Mouse (Mus musculus) midbrain, embryonic 14.5 days (tissue): Measurements from ENCODE around the gene Cnih3. TPM values are rescaled to one million over a fixed set of nuclear protein-coding genes. Genes with fewer than 3 reads are reported as not detected.

Experiments
- ATAC-seq: fragments of 200-750 bp; cut with Nextera tagmentation; 2 replicates; pipeline ENCODE4 v1.8.0; 2017; ENCODE audit warnings: moderate number of reproducible peaks, moderate library complexity; ENCODE audit not compliant: low FRiP score, low TSS enrichment
- DNase-seq: peaks from one replicate; pipeline ENCODE4 v3.0.0-alpha.2; 2015
- H3K27ac ChIP-seq: fragments of 300-500 bp; sonication (generic); replicated peaks from 2 replicates; pipeline ENCODE4 v1.5.1; 2014; ENCODE audit warnings: mild to moderate bottlenecking, low read depth, low read length, moderate library complexity
- H3K27me3 ChIP-seq: fragments of 300-500 bp; sonication (generic); 2 replicates; pipeline ENCODE4 v1.6.1; 2014; ENCODE audit warnings: low read length, control low read depth, mixed read lengths; ENCODE audit not compliant: control insufficient read depth, insufficient read depth
- H3K36me3 ChIP-seq: fragments of 300-500 bp; sonication (generic); 2 replicates; pipeline ENCODE4 v1.6.1; 2014; ENCODE audit warnings: low read length, control low read depth; ENCODE audit not compliant: control insufficient read depth, insufficient read depth
- H3K4me1 ChIP-seq: fragments of 300-500 bp; sonication (generic); 2 replicates; pipeline ENCODE4 v1.6.1; 2014; ENCODE audit warnings: mild to moderate bottlenecking, antibody characterized with exemption, low read length, control low read depth; ENCODE audit not compliant: control insufficient read depth, insufficient read depth
- H3K4me2 ChIP-seq: fragments of 300-500 bp; sonication (generic); 2 replicates; pipeline ENCODE4 v1.6.1; 2014; ENCODE audit warnings: mild to moderate bottlenecking, low read length, moderate library complexity
- H3K4me3 ChIP-seq: fragments of 300-500 bp; sonication (generic); replicated peaks from 2 replicates; pipeline ENCODE4 v1.5.1; 2014; ENCODE audit warnings: low read depth, low read length
- H3K9ac ChIP-seq: fragments of 300-500 bp; sonication (generic); replicated peaks from 2 replicates; pipeline ENCODE4 v1.6.1; 2014; ENCODE audit warnings: mild to moderate bottlenecking, low read length, moderate library complexity
- H3K9me3 ChIP-seq: fragments of 300-500 bp; sonication (generic); 2 replicates; pipeline ENCODE4 v1.6.1; 2016; ENCODE audit warnings: low read length, control low read depth, mixed read lengths; ENCODE audit not compliant: control insufficient read depth
- WGBS: fragments of 180-500 bp; shearing (Covaris S2); extraction: QIAGEN DNeasy Blood & Tissue Kit; methylation state at CpG from one replicate; pipeline ENCODE4 v1.1.7; 2014; 5-methylcytosine and 5-hydroxymethylcytosine counted together
- polyA plus RNA-seq: library from polyadenylated mRNA; unstranded; fragments of >200 nt; fragmentation: Nextera tagmentation; extraction: Ambion mirVana; gene quantifications from 2 replicates; pipeline ENCODE4 v1.2.1, GENCODE M21; 2014

Cnih3 gene
- polyA plus RNA-seq, 1 experiment from 2014 or later, result 7.6 TPM

DNA sequence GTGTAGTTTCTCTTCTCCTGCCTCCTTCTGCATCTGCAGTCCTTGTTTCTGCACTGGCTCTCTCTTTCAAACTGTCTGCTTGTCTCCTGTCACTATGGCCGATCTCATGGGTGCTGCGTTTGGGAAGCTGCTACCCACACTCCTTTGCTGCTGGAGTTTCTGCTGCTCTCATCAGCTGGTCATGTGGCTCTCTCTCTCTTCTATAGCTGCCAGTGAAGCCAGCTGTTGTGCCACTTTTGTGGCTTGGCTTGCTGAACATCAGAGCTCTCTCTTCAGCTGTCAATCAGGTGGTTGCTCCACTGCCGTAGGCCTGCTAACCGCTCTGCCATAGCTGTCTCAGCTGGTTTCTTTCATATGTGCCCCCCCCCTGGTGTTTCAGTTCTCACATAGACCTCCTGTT, 17.0 kb upstream of the Cnih3 start:
- DNase-seq, result no peak
- ATAC-seq, result no peak
- H3K36me3 ChIP-seq, result no peaks in the 10 kb centered on the region
- no peak overlapping the region for H3K4me2 ChIP-seq
- no peak overlapping the region for H3K9ac ChIP-seq
- no peak overlapping the region for H3K4me3 ChIP-seq
- H3K27ac ChIP-seq, result no peak overlapping the region
- WGBS, result 58% methylated on average over 4 of the region's 4 CpGs
- H3K27me3 ChIP-seq, result no peaks in the 10 kb centered on the region
- H3K4me1 ChIP-seq, result no peaks in the 10 kb centered on the region
- H3K9me3 ChIP-seq, result no peaks in the 10 kb centered on the region

DNA sequence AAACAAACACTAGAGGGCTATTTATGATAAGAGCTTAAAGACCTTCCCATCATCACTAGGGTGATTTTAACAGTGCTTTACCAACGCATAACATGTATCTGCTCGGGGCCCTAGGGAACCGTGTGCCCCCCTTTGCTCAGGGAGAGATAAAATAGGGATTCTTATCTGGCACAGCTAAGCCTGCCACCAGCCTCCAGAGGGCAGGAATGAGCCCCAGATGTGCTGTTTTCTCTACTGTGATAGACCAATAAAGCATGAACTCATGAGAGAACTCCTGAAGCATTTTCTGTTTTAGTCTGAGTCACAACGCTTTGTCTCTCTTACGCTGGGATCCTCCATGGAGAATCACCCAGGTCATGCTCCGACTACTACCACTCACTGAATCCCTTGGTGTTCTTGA, 15.6 kb upstream of the Cnih3 start:
- Histone ChIP-seq H3K36me3 (no peaks in the 10 kb centered on the region), H3K9ac (no peak overlapping the region), H3K9me3 (no peaks in the 10 kb centered on the region), H3K4me3 (no peak overlapping the region), H3K27ac (no peak overlapping the region), H3K4me2 (no peak overlapping the region), H3K27me3 (no peaks in the 10 kb centered on the region), H3K4me1 (no peaks in the 10 kb centered on the region)
- ATAC-seq (no peak), DNase-seq (no peak)
- 87% methylated on average over 6 of the region's 6 CpGs for WGBS

DNA sequence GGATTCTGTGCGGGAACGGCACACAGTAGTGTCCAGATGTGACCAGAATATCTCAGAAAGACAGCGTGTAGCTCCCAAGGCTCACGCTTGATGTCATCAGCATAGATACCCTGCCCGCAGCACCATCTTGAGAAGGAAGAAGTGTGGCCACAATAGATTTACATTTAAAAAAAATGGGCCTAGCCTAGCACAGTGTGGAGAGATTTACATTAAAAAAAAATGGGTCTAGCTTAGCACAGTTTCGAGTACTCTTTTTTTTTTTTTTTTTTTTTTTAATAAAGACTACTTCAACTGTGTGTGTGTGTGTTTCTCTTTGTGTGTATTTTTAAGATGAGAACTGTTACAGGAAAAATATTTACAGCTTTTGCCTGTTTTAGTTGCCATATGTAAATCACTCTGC, 13.3 kb upstream of the Cnih3 start:
- 82% methylated on average over 6 of the region's 6 CpGs for WGBS

DNA sequence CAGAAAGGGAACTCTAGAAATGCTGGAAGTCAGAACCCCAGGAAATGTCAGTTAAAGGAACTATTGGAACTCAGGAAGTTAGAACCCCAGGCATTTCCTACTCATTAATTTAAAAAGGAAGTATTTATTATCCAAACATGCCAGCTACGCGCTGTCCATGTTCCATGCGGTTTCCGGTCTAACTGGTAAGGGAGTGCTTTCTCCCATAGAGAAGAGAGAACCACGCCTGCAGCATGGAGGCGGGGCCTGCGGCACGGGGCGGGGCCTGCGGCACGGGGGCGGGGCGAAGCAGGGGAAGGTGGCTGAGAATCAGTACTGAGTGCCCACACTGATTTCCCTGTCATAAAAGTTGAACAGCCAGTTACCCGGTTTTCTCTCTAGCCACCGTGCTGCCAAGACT, 6.9 kb upstream of the Cnih3 start:
- no peak for ATAC-seq
- Histone ChIP-seq H3K27me3 (peaks cover under 1% of the 10 kb centered on the region; the same call in 1 of the 2 replicates), H3K4me2 (no peak overlapping the region), H3K36me3 (no peaks in the 10 kb centered on the region), H3K9ac (no peak overlapping the region), H3K27ac (no peak overlapping the region), H3K9me3 (no peaks in the 10 kb centered on the region), H3K4me1 (no peaks in the 10 kb centered on the region), H3K4me3 (no peak overlapping the region)
- DNase-seq, result no peak
- 45% methylated on average over 15 of the region's 15 CpGs for WGBS

More for the DNA sequence above, 13.3 kb upstream of the Cnih3 start:
- Histone ChIP-seq H3K4me1 (no peaks in the 10 kb centered on the region), H3K36me3 (no peaks in the 10 kb centered on the region), H3K27me3 (no peaks in the 10 kb centered on the region), H3K9ac (no peak overlapping the region), H3K27ac (no peak overlapping the region), H3K9me3 (no peaks in the 10 kb centered on the region), H3K4me3 (no peak overlapping the region), H3K4me2 (no peak overlapping the region)
- DNase-seq (no peak), ATAC-seq (no peak)

DNA sequence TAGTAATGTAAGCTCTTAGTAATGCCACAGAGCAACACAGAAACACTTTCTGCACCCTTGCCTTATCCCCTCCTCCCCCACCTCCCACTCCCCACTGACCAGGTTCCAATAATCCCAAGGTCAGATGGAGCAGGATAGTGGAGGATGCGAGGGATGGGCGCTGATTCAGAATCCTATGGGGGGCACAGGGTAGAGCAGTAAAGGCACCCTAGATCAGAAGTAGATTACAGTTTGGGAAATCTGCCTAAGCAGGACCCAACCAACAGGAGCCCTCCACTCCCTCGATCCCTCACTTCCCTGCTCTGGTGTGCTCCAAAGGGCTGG, 423 bp upstream of the Cnih3 start:
- H3K9ac ChIP-seq, result peak overlapping the region; percentile 62; the same call in 1 of the 2 replicates
- no peaks in the 10 kb centered on the region for H3K9me3 ChIP-seq
- no peaks in the 10 kb centered on the region for H3K36me3 ChIP-seq
- peaks cover 30% of the 10 kb centered on the region for H3K27me3 ChIP-seq
- peak overlapping the region; percentile 99 for H3K4me2 ChIP-seq
- ATAC-seq (no peak), DNase-seq (no peak)
- H3K4me1 ChIP-seq, result peaks cover 18% of the 10 kb centered on the region
- peak overlapping the region; percentile 61 for H3K4me3 ChIP-seq
- 2% methylated on average over 3 of the region's 3 CpGs for WGBS
- H3K27ac ChIP-seq, result no peak overlapping the region

DNA sequence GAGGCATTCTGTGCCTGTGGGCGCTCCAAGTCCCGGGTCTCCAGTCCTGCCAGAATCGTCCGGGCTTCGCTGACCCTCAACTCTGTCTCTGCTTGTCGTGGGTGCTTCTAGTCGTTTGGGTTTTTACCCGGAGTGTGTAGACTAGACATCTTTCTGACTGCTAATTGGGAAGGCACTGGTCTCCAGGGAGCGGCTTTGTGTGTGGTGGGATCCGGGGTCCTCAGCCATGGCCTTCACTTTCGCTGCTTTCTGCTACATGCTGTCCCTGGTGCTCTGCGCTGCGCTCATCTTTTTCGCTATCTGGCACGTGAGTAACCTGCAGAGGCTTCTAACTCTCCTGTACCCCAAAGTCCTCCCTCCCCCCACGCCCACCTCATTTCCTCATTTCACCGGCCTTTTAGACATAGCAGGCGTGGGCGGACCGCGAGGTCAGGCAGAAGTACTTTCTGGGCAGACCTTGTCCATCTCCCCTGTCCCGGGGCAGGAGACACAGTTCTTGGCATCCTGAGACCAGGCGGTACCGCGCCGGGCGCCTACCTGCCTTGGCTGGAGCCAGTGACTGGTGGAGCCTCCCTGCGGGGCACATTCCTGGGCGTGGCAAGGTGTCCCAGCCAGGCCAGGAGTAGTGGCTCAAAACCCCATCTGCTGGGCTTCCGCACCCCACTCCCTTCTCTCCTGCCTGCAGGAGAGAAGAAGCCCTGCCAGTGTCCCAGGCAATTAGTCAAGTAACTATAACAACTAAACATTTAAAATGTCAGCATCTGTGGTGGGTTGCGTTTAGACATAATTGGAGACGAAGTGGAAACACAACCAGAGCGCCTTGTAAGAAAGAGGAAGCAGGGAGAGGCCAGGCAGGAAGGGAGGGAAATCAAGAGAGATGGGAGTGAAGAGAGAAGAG, 1.0 kb downstream of the Cnih3 start:
- 3% methylated on average over 33 of the region's 33 CpGs for WGBS
- peak; percentile 55 for DNase-seq
- ATAC-seq, result no peak

DNA sequence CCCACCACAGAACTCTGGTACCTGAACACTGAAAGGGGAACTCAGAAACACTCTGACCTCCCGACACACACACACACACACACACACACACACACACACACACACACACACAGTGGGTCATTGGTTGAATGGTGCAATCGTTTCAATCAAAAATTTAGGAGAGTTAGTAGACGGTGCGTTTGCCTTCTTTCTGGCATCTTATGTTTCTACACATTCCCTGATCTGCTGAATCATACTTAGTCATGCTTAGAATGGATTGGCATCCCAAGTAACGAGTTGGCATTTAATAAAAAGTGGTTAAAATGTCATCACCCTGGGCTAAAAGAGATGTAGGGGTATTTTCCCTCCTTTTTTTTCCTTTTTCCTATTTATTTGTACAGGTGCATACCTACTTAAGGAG, 3.3 kb downstream of the Cnih3 start:
- WGBS, result 86% methylated on average over 5 of the region's 5 CpGs

More for the DNA sequence above, 1.0 kb downstream of the Cnih3 start:
- peaks cover 30% of the 10 kb centered on the region for H3K27me3 ChIP-seq
- H3K27ac ChIP-seq, result no peak overlapping the region
- H3K4me1 ChIP-seq, result peaks cover 18% of the 10 kb centered on the region
- H3K9me3 ChIP-seq, result no peaks in the 10 kb centered on the region
- peak overlapping the region; percentile 61 for H3K4me3 ChIP-seq
- H3K4me2 ChIP-seq, result peak overlapping the region; percentile 99
- H3K36me3 ChIP-seq, result no peaks in the 10 kb centered on the region
- peak overlapping the region; percentile 62; the same call in 1 of the 2 replicates for H3K9ac ChIP-seq

DNA sequence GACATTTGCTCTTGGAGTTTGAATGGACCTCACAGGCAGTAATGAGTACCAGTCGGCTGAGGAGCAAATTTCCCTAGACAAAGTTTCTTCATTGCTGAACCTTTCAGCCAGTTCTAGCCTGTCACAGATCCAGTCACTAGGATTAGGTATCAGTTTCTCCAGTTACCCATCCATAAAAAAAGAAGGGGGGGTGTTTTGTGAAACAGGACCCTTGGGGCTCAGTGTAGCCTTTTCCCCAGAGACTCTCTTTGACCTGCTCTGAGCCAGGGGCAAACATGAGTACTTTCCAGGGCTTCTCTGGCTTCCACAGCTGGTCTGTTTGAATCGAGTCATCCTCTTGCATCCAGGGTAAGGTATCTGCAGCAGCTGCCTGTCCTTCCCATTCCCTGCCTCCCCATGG, 5.4 kb downstream of the Cnih3 start:
- no peaks in the 10 kb centered on the region for H3K36me3 ChIP-seq
- H3K27me3 ChIP-seq, result peaks cover 16% of the 10 kb centered on the region; the same call in 1 of the 2 replicates
- H3K4me2 ChIP-seq, result no peak overlapping the region
- no peak overlapping the region for H3K9ac ChIP-seq
- no peaks in the 10 kb centered on the region for H3K9me3 ChIP-seq
- H3K27ac ChIP-seq, result no peak overlapping the region
- peaks cover 9% of the 10 kb centered on the region for H3K4me1 ChIP-seq
- DNase-seq (no peak), ATAC-seq (no peak)
- WGBS, result 69% methylated on average over 2 of the region's 2 CpGs
- H3K4me3 ChIP-seq, result no peak overlapping the region

More for the DNA sequence above, 3.3 kb downstream of the Cnih3 start:
- no peak overlapping the region for H3K27ac ChIP-seq
- no peak overlapping the region for H3K4me2 ChIP-seq
- H3K9me3 ChIP-seq, result no peaks in the 10 kb centered on the region
- DNase-seq (no peak), ATAC-seq (no peak)
- H3K4me3 ChIP-seq, result no peak overlapping the region
- H3K4me1 ChIP-seq, result peaks cover 18% of the 10 kb centered on the region
- H3K36me3 ChIP-seq, result no peaks in the 10 kb centered on the region
- H3K9ac ChIP-seq, result no peak overlapping the region
- peaks cover 28% of the 10 kb centered on the region for H3K27me3 ChIP-seq

DNA sequence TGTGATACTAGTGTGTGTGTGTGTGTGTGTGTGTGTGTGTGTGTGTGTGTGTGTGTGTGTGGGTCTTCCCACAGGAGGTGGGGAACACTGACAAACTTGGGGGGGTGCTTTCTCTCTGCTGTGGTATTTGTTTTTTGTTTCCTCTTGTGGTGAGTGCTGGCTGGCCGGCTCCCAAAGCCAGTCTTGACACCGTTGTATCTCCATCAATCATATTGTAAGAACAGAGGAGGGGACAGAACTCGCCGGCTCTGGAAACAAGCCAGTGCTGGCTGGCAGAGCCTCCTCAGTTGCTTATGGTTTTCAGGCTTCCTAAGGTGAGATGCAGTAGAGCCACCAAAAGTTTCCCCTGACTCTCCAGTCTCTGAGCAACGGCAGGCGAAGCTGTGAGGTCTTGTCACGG, 6.1 kb downstream of the Cnih3 start:
- H3K4me3 ChIP-seq, result no peak overlapping the region
- WGBS, result 81% methylated on average over 7 of the region's 7 CpGs
- no peak overlapping the region for H3K9ac ChIP-seq
- H3K4me2 ChIP-seq, result no peak overlapping the region
- ATAC-seq, result no peak
- DNase-seq, result no peak
- H3K27me3 ChIP-seq, result peaks cover 9% of the 10 kb centered on the region; the same call in 1 of the 2 replicates
- H3K36me3 ChIP-seq, result no peaks in the 10 kb centered on the region
- H3K4me1 ChIP-seq, result peaks cover 2% of the 10 kb centered on the region; the same call in 1 of the 2 replicates
- H3K27ac ChIP-seq, result no peak overlapping the region
- H3K9me3 ChIP-seq, result no peaks in the 10 kb centered on the region
